Mouse (Mus musculus): ENCODE data around the gene Acot2. TPM values are rescaled to one million over a fixed set of nuclear protein-coding genes. Genes with fewer than 3 reads are reported as not detected.
"Not testable (repeated sequence)": the region's sequence is repeated elsewhere in the genome, so short reads cannot be mapped to it uniquely, and the experiment has no call there.

Gene Acot2
- polyA plus RNA-seq, 1 experiment from 2014 or later, result 18.0 TPM

DNA sequence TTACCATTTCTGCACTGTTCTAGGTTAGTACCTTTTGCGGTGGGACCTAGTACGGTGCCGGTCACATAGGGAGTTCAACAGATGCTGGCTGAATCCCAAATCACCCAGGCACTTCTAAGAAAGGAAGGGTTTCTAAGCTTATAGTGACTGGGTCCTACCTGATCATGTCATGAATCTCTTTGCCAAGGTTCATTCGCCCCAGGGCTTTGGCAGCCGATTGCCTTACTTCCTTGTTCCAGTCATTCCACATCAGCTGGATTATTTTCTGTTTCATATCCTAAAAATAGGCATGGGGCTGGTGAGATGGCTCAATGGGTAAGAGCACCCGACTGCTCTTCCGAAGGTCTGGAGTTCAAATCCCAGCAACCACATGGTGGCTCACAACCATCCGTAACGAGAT, 29.4 kb upstream of the Acot2 start:
- H3K4me2 ChIP-seq (replicated peaks), result no peak overlapping the region
- H3K4me3 ChIP-seq, result no peak overlapping the region
- ATAC-seq (ENCODE audit: low FRiP score), result no peak
- H3K9me3 ChIP-seq (replicated peaks), result no peaks in the 10 kb centered on the region
- peaks cover 6% of the 10 kb centered on the region for H3K4me1 ChIP-seq
- 93% methylated on average over 9 of the region's 9 CpGs for WGBS
- no peak overlapping the region for H3K9ac ChIP-seq
- H3K27me3 ChIP-seq, result no peaks in the 10 kb centered on the region
- H3K27ac ChIP-seq, result no peak overlapping the region
- 0 out of 2 replicates have a peak, but pooled peaks cover 6% of the 10 kb centered on the region for H3K36me3 ChIP-seq

DNA sequence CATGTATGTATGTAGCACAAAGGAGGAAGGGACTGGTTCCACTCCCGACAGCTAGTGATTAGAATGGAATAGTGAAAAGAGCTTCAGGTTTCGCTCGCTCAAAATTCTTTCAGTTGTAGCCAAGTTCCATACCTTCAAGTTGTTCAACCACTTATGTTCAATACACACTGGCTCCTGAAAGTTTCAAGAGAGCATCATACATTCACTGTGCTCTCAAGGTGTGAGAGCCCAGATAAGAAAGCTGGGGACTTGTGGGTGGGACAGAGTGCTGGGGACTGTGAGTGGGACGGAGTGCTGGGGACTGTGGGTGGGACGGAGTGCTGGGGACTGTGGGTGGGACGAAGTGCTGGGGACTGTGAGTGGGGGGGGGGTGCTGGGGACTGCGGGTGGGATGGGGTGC, 22.4 kb upstream of the Acot2 start:
- ATAC-seq (ENCODE audit: low FRiP score), result no peak
- no peaks in the 10 kb centered on the region for H3K4me1 ChIP-seq
- no peaks in the 10 kb centered on the region for H3K9me3 ChIP-seq (replicated peaks)
- H3K9ac ChIP-seq, result no peak overlapping the region
- H3K27me3 ChIP-seq, result no peaks in the 10 kb centered on the region
- H3K4me3 ChIP-seq, result no peak overlapping the region
- no peak overlapping the region for H3K4me2 ChIP-seq (replicated peaks)
- WGBS, result 92% methylated on average over 6 of the region's 7 CpGs
- no peak overlapping the region for H3K27ac ChIP-seq
- H3K36me3 ChIP-seq, result no peaks in the 10 kb centered on the region

DNA sequence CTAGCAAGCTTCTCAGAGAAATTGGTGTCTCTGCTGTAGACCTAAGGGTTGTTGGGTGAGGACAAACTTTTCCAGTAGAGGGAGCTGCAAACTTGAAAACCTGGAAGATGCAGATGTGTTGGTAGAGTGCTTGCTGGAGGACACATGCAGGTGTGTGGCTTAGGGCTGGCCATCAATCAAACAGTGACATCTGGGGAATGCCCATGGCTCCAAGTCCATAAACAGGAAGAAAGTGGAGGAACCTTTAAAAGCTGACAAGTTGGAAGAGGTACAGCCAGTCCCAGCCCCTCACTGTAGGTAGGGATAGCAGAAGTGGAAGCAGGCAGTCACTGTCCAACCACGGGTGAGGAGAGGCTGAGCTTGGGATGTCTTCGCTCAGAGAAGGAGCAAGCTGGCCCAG, 15.5 kb upstream of the Acot2 start:
- no peak for ATAC-seq (ENCODE audit: low FRiP score)
- no peak overlapping the region for H3K4me2 ChIP-seq (replicated peaks)
- 68% methylated on average over 2 of the region's 2 CpGs for WGBS
- H3K9me3 ChIP-seq (replicated peaks), result peaks cover 4% of the 10 kb centered on the region; the same call in 1 of the 2 replicates
- H3K9ac ChIP-seq, result no peak overlapping the region
- no peak overlapping the region for H3K27ac ChIP-seq
- H3K4me3 ChIP-seq, result no peak overlapping the region
- no peaks in the 10 kb centered on the region for H3K4me1 ChIP-seq
- H3K36me3 ChIP-seq, result no peaks in the 10 kb centered on the region
- H3K27me3 ChIP-seq, result no peaks in the 10 kb centered on the region

DNA sequence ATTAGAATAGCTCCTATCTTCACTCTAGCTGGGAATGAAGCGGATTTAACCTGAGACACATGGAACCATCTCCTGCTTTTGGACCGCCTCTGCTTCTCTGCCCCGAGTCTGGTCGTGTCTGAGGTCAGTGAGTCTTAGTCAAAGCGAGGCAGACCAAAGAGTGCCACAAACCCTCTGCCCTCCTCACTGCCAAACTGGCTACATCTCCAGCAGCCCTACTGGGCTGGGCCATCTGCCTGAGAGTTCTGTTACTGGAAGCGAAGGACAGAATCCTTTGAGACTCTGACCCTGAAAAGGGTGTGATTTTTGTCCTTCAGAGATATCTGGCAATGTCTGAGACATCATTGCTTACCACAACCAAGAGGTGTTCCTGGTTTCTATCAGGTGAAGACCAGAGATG, 8.8 kb upstream of the Acot2 start:
- no peak overlapping the region for H3K27ac ChIP-seq
- H3K4me1 ChIP-seq, result no peaks in the 10 kb centered on the region
- H3K36me3 ChIP-seq, result no peaks in the 10 kb centered on the region
- no peak overlapping the region for H3K4me2 ChIP-seq (replicated peaks)
- no peak for ATAC-seq (ENCODE audit: low FRiP score)
- no peak overlapping the region for H3K9ac ChIP-seq
- no peaks in the 10 kb centered on the region for H3K27me3 ChIP-seq
- H3K9me3 ChIP-seq (replicated peaks), result peaks cover 4% of the 10 kb centered on the region; the same call in 1 of the 2 replicates
- no peak overlapping the region for H3K4me3 ChIP-seq
- WGBS, result 91% methylated on average over 6 of the region's 6 CpGs

DNA sequence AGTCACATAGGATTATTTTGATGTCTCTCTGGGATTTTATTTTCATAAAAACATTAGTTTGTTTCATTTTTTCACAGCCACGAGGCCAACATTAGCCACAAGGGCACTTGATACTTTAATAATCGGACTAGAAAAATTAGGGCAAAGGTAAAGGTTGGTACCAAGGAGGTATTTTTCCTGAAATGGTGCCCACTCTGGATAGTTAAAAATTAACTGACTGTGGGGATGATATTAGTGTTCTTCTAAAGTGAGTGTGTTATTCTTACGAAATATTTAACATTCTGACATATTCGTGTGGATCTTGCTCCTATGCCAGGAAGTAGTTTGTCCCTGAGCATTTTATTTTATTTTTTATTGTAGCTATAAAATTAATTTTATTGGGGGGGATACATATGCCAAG, 6.0 kb upstream of the Acot2 start:
- no peak for ATAC-seq (ENCODE audit: low FRiP score)
- H3K27ac ChIP-seq, result no peak overlapping the region
- H3K4me1 ChIP-seq, result no peaks in the 10 kb centered on the region
- no peaks in the 10 kb centered on the region for H3K36me3 ChIP-seq
- H3K4me3 ChIP-seq, result no peak overlapping the region
- no peak overlapping the region for H3K9ac ChIP-seq
- no peaks in the 10 kb centered on the region for H3K27me3 ChIP-seq
- H3K4me2 ChIP-seq (replicated peaks), result no peak overlapping the region
- H3K9me3 ChIP-seq (replicated peaks), result no peaks in the 10 kb centered on the region
- 89% methylated on average over 4 of the region's 4 CpGs for WGBS

DNA sequence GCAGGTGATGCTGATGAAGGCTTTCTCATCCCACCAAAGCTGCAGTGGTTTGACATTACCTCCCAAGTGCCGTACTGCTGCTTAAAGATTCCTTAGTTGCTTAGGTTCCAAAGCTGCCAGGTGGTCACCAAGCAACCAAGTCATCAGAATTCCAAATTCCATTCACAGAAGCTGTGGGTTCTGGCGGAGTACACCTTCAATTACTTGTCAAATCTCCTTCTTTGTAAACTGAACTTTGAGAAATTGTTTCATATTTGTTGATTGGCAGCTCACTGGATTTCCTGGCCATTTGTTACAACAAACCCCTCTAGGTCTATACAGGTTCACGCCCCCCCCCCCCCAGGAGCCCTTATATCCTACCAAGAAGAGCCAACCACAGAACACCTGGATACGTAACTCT, 2.9 kb upstream of the Acot2 start, which contains the start of gene Heatr4:
Gene Heatr4 (minus strand): TSS at position 101 of the 400 bp plus-strand sequence.
- Histone ChIP-seq H3K4me2 (replicated peaks) (no peak within 1 kb of the TSS), H3K9ac (no peak within 1 kb of the TSS), H3K27ac (no peak within 1 kb of the TSS), H3K4me3 (no peak within 1 kb of the TSS), H3K27me3 (no peaks in the 10 kb centered on the region), H3K36me3 (no peaks in the 10 kb centered on the region), H3K9me3 (replicated peaks) (no peaks in the 10 kb centered on the region), H3K4me1 (peaks cover 7% of the 10 kb centered on the region)
- ATAC-seq (ENCODE audit: low FRiP score), result no peak
- WGBS, result 80% methylated on average over 4 of the region's 4 CpGs

DNA sequence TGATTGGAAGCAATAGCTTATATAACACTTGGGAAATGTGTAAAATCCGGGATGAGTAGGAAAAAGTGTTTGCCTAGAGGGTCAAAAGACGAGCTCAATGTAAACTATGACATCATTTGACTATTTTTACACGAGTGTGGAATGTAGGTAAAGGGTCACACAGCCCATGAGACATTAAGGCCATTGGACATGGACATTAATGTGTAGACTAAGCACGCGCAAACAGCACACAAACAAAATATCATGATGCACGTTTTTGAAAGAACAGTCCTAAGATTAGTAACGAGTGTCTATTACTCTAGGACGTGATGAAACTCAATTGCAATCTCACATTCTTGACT, 449 bp upstream of the Acot2 start:
- ATAC-seq (ENCODE audit: low FRiP score), result no peak
- H3K4me2 ChIP-seq (replicated peaks), result peak overlapping the region; percentile 60
- WGBS, result 39% methylated on average over 8 of the region's 8 CpGs

DNA sequence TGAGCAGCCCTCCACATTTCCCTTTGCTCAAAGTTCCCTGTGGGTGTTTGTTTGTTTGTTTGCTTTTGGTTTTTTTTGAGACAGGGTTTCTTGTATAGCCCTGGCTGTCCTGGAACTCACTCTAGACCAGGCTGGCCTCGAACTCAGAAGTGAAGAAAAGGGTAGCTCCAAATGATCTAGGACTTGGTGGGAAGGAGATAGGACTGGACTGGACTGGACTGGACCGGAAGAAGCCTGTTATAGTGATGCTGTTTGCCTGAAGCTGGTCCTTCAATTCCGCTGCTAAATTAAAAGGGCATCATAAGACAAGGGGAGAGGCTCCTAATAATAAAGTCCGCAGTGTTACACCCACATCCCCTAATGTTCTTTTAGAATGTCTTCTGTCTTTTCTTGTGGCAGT, 822 bp downstream of the Acot2 start:
- Histone ChIP-seq H3K9ac (peak overlapping the region; percentile 73), H3K4me2 (replicated peaks) (peak overlapping the region; percentile 60), H3K9me3 (replicated peaks) (no peaks in the 10 kb centered on the region), H3K36me3 (peaks cover 4% of the 10 kb centered on the region; the same call in 1 of the 2 replicates), H3K4me3 (peak overlapping the region; percentile 59), H3K27me3 (no peaks in the 10 kb centered on the region), H3K4me1 (peaks cover 7% of the 10 kb centered on the region), H3K27ac (peak overlapping the region; percentile 89; the same call in 1 of the 2 replicates)
- 73% methylated on average over 4 of the region's 4 CpGs for WGBS
- ATAC-seq (ENCODE audit: low FRiP score), result 0 out of 2 replicates have a peak, but pooled peaks have one; percentile 11

More for the DNA sequence above, 449 bp upstream of the Acot2 start:
- no peaks in the 10 kb centered on the region for H3K36me3 ChIP-seq
- H3K27ac ChIP-seq, result peak overlapping the region; percentile 89
- H3K4me1 ChIP-seq, result peaks cover 7% of the 10 kb centered on the region
- no peak overlapping the region for H3K9ac ChIP-seq
- peak overlapping the region; percentile 59 for H3K4me3 ChIP-seq
- H3K9me3 ChIP-seq (replicated peaks), result no peaks in the 10 kb centered on the region
- no peaks in the 10 kb centered on the region for H3K27me3 ChIP-seq

DNA sequence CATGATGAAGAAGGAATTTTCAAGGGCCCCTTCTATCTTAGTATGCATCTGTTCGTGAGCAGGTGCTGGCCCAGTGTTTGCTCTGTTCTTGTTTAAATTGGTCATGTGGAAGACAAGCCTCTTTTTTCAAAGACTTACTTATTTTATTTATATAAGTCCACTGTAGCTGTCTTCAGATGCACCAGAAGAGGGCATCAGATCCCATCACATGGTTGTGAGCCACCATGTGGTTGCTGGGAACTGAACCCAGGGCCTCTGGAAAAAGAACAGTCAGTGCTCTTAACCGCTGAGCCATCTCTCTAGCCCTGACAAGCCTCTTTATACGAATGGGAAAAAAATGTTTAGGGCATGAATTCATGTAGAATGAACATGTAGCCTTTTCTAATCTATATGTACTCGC, 1.7 kb downstream of the Acot2 start:
- no peak overlapping the region for H3K27ac ChIP-seq
- no peak overlapping the region for H3K4me3 ChIP-seq
- no peaks in the 10 kb centered on the region for H3K27me3 ChIP-seq
- no peak overlapping the region for H3K9ac ChIP-seq
- H3K9me3 ChIP-seq (replicated peaks), result no peaks in the 10 kb centered on the region
- ATAC-seq (ENCODE audit: low FRiP score), result no peak
- peaks cover 4% of the 10 kb centered on the region; the same call in 1 of the 2 replicates for H3K36me3 ChIP-seq
- H3K4me2 ChIP-seq (replicated peaks), result no peak overlapping the region
- 95% methylated on average over 4 of the region's 4 CpGs for WGBS
- peaks cover 7% of the 10 kb centered on the region for H3K4me1 ChIP-seq

DNA sequence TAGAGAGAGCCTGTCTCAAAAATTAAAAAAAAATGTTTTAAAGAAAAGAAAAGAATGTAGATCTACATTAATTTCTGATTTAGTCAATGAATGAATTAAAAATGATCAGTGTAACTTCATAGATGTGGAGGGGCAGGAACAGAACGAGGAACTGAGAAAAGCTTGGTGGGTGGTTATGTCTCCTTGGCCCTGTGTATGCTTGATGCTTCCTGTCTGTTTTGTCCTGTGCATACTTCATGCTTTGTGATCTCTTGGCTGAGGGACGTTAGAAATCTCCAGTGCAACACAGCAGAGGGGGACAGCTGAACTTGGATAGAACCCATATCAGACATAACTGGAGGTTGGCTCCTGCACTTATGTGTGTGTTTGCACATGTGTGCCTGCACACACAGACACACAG, 9.6 kb downstream of the Acot2 start:
- ATAC-seq (ENCODE audit: low FRiP score), result no peak
- 67% methylated on average over 2 of the region's 2 CpGs for WGBS
- Histone ChIP-seq H3K4me1 (no peaks in the 10 kb centered on the region), H3K36me3 (peaks cover 4% of the 10 kb centered on the region; the same call in 1 of the 2 replicates), H3K9me3 (replicated peaks) (no peaks in the 10 kb centered on the region), H3K4me2 (replicated peaks) (no peak overlapping the region), H3K9ac (no peak overlapping the region), H3K27ac (no peak overlapping the region), H3K27me3 (no peaks in the 10 kb centered on the region), H3K4me3 (no peak overlapping the region)

DNA sequence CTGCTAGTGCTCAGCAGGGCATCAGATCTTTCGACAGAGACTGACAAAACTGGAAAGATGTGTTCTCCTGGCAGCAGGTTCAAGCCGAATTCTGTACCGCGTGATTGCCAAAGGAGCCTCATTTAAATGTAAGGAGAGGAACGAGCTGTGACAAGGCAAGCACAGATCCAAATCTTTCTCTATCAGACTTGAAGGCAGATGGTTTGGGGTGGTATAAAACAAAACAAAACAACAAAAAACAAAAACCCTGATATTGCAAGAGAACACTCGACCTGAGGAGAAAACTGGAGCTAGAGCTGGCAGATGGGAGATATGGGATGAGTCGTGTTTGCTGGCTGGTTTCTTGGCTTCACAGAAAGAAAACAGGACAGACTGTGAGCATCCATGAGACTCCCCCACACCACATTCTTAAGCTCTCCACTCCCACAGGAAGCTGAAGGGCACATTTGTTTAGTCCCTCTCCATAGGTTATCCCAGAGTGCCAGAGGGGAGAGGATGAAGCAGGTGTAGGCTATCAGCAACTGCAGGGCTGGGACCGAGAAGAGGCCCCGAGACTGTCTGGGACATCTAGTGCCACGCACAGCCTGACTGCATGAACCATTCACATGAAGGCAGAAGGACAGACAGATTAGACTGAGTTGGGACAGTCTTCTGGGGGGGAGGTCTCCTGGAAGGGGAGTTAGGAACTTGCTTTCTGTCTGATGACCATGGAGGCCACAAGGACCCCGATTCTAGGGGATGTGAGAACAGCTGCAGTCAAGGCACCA, 10.9 kb downstream of the Acot2 start:
- Histone ChIP-seq H3K4me2 (replicated peaks) (no peak overlapping the region), H3K4me1 (no peaks in the 10 kb centered on the region), H3K4me3 (no peak overlapping the region), H3K9me3 (replicated peaks) (no peaks in the 10 kb centered on the region), H3K36me3 (0 out of 2 replicates have a peak, but pooled peaks cover under 1% of the 10 kb centered on the region), H3K27me3 (no peaks in the 10 kb centered on the region), H3K27ac (no peak overlapping the region), H3K9ac (no peak overlapping the region)
- no peak for ATAC-seq (ENCODE audit: low FRiP score)
- WGBS, result 65% methylated on average over 11 of the region's 11 CpGs

DNA sequence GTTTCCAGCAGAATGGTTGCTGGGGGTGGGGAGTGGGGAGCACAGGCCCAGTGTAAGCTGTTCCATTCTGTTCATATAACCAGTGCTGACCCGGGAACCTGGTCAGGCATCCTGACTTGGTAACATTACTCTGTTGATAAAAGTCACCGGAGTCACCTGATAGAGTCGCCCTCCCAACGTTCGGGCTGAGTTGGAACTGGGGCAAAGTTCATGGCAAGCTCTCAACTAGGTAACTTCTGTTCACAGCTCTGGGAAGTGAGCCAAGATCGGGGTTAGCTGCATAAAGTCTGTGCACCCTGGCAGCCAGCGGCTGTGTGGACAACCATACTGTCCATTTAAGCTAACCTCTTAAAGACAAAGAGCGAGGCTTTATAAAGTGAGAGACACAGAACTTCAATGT, 11.6 kb downstream of the Acot2 start:
- H3K4me3 ChIP-seq; H3K36me3 ChIP-seq; H3K4me1 ChIP-seq; H3K9me3 ChIP-seq (replicated peaks); H3K27me3 ChIP-seq; ATAC-seq (ENCODE audit: low FRiP score); H3K4me2 ChIP-seq (replicated peaks); H3K27ac ChIP-seq; H3K9ac ChIP-seq: not testable (repeated sequence)
- 82% methylated on average over 8 of the region's 8 CpGs for WGBS

DNA sequence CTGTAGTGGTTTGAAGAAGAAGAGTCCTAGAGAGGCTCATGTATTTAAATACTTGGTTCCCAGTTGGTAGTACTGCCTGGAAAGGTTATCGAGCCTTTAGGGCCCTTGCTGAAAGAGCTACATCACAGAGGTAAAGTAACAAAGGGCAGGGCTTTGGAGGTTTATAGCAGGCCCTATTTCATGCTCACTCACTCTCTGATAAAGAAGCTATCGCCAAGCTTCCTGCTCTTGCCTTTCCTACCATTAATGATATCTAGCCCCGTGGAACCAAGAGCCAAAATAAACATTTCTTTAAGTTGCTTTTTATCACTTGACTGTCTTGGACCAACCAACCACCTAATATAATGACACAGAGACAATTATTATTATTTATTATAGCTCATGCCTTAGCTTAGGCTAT, 12.8 kb downstream of the Acot2 start:
- Histone ChIP-seq H3K4me2 (replicated peaks) (no peak overlapping the region), H3K4me3 (no peak overlapping the region), H3K9me3 (replicated peaks) (no peaks in the 10 kb centered on the region), H3K36me3 (no peaks in the 10 kb centered on the region), H3K9ac (no peak overlapping the region), H3K4me1 (no peaks in the 10 kb centered on the region), H3K27ac (no peak overlapping the region), H3K27me3 (no peaks in the 10 kb centered on the region)
- ATAC-seq (ENCODE audit: low FRiP score), result no peak
- WGBS, result 81% methylated on average over 3 of the region's 3 CpGs
